Mouse (Mus musculus) right cerebral cortex, postnatal 14 days (tissue): Measurements from ENCODE around the gene Afmid.

Experiments used
- DNase-seq: peaks from one replicate; pipeline ENCODE4 v3.0.0; 2022

Afmid gene

GRCm38 (mm10) chr11:117854241-117854640 is 28.5 kb downstream of the Afmid start:
- DNase-seq, result no peak

- DNase-seq, result no peak
Measured at GRCm38 (mm10) chr11:117855360-117855759, 29.6 kb downstream of the Afmid start.

- no peak for DNase-seq
Measured at GRCm38 (mm10) chr11:117855975-117856374, 30.3 kb downstream of the Afmid start.

GRCm38 (mm10) chr11:117857462-117857861 is 31.7 kb downstream of the Afmid start:
- DNase-seq, result no peak

- DNase-seq, result no peak
Measured at GRCm38 (mm10) chr11:117858392-117858791, 32.7 kb downstream of the Afmid start.

GRCm38 (mm10) chr11:117860601-117861000 is 34.9 kb downstream of the Afmid start, which contains the start of gene Tmem235:
Tmem235 (plus strand) TSS chr11:117860752.
- DNase-seq, result no peak

- DNase-seq, result no peak
Measured at GRCm38 (mm10) chr11:117863174-117863856, 37.6 kb downstream of the Afmid start.

GRCm38 (mm10) chr11:117864805-117865204 is 39.1 kb downstream of the Afmid start:
- no peak for DNase-seq

- no peak for DNase-seq
Measured at GRCm38 (mm10) chr11:117865988-117866387, 40.3 kb downstream of the Afmid start.

GRCm38 (mm10) chr11:117870688-117871365 is 45.1 kb downstream of the Afmid start:
- peak; percentile 65 for DNase-seq

- DNase-seq, result no peak
Measured at GRCm38 (mm10) chr11:117871376-117871775, 45.7 kb downstream of the Afmid start.

GRCm38 (mm10) chr11:117871911-117872584 is 46.3 kb downstream of the Afmid start:
- DNase-seq, result no peak

- DNase-seq, result peak; percentile 78
Measured at GRCm38 (mm10) chr11:117872861-117873608, 47.3 kb downstream of the Afmid start, which contains the start of gene Tha1. Tha1 (minus strand) TSS chr11:117873481.

- DNase-seq, result no peak
Measured at GRCm38 (mm10) chr11:117874419-117874818, 48.7 kb downstream of the Afmid start.

GRCm38 (mm10) chr11:117875681-117876080 is 50.0 kb downstream of the Afmid start:
- no peak for DNase-seq

GRCm38 (mm10) chr11:117877917-117878745 is 52.4 kb downstream of the Afmid start:
- peak; percentile 64 for DNase-seq

GRCm38 (mm10) chr11:117878892-117879291 is 53.2 kb downstream of the Afmid start:
- DNase-seq, result no peak

GRCm38 (mm10) chr11:117879676-117880075 is 54.0 kb downstream of the Afmid start:
- DNase-seq, result no peak

GRCm38 (mm10) chr11:117880336-117880976 is 54.7 kb downstream of the Afmid start:
- no peak for DNase-seq

- DNase-seq, result no peak
Measured at GRCm38 (mm10) chr11:117880977-117881358, 55.2 kb downstream of the Afmid start.

- DNase-seq, result no peak
Measured at GRCm38 (mm10) chr11:117881787-117882186, 56.1 kb downstream of the Afmid start.

GRCm38 (mm10) chr11:117882208-117882607 is 56.5 kb downstream of the Afmid start:
- no peak for DNase-seq
